Mouse (Mus musculus) kidney, embryonic 16.5 days (tissue): ENCODE results near the gene Usp32. TPM values are rescaled to one million over a fixed set of nuclear protein-coding genes. Genes with fewer than 3 reads are reported as not detected.

Source experiments
- ATAC-seq: fragments of 200-750 bp; cut with Nextera tagmentation; 2 replicates; pipeline ENCODE4 v1.8.0; 2017; ENCODE audit warnings: moderate TSS enrichment; ENCODE audit not compliant: low FRiP score, low TSS enrichment
- H3K27ac ChIP-seq: fragments of 300-500 bp; sonication (generic); 2 replicates; pipeline ENCODE4 v1.5.1; 2014; ENCODE audit warnings: low read length
- H3K27me3 ChIP-seq: fragments of 300-500 bp; sonication (generic); 2 replicates; pipeline ENCODE4 v1.6.1; 2014; ENCODE audit warnings: low read length, control low read depth, mixed read lengths; ENCODE audit not compliant: insufficient read depth
- H3K36me3 ChIP-seq: fragments of 300-500 bp; sonication (generic); 2 replicates; pipeline ENCODE4 v1.6.1; 2014; ENCODE audit warnings: low read length, control low read depth, mixed read lengths; ENCODE audit not compliant: insufficient read depth
- H3K4me1 ChIP-seq: fragments of 300-500 bp; sonication (generic); 2 replicates; pipeline ENCODE4 v1.6.1; 2014; ENCODE audit warnings: low read length, control low read depth, mixed read lengths; ENCODE audit not compliant: insufficient read depth
- H3K4me2 ChIP-seq: fragments of 300-500 bp; sonication (generic); replicated peaks from 2 replicates; pipeline ENCODE4 v1.6.1; 2014; ENCODE audit warnings: low read depth, low read length
- H3K4me3 ChIP-seq: fragments of 300-500 bp; sonication (generic); 2 replicates; pipeline ENCODE4 v1.5.1; 2014; ENCODE audit warnings: mild to moderate bottlenecking, low read length
- H3K9ac ChIP-seq: fragments of 300-500 bp; sonication (generic); replicated peaks from 2 replicates; pipeline ENCODE4 v1.6.1; 2014; ENCODE audit warnings: low read length
- H3K9me3 ChIP-seq: fragments of 300-500 bp; sonication (generic); 2 replicates; pipeline ENCODE4 v1.6.1; 2016; ENCODE audit warnings: low read length, control low read depth
- WGBS: fragments of 180-500 bp; shearing (Covaris S2); extraction: QIAGEN DNeasy Blood & Tissue Kit; methylation state at CpG from one replicate; pipeline ENCODE4 v1.1.7; 2014; 5-methylcytosine and 5-hydroxymethylcytosine counted together
- polyA plus RNA-seq: library from polyadenylated mRNA; unstranded; fragments of >200 nt; fragmentation: Nextera tagmentation; extraction: Ambion mirVana; gene quantifications from 2 replicates; pipeline ENCODE4 v1.2.1, GENCODE M21; 2015

Gene Usp32
- polyA plus RNA-seq: 3.6 and 4.6 TPM in 2 replicates

- Histone ChIP-seq H3K4me1 (peaks cover 7% of the 10 kb centered on the region), H3K27me3 (no peaks in the 10 kb centered on the region), H3K27ac (peak within 1 kb of the TSS; percentile 87), H3K9ac (peak within 1 kb of the TSS; percentile 87), H3K4me3 (peak within 1 kb of the TSS; percentile 86), H3K4me2 (peak within 1 kb of the TSS; percentile 87), H3K36me3 (no peaks in the 10 kb centered on the region), H3K9me3 (no peaks in the 10 kb centered on the region)
- ATAC-seq: peak; percentile 98
- WGBS: under 1% methylated on average over 71 of the region's 94 CpGs
Observed at GRCm38 (mm10) chr11:85139581-85140540, at the start of gene Usp32. TSS of gene Usp32 (minus strand) at chr11:85140161.

- Histone ChIP-seq H3K9ac (no peak overlapping the region), H3K27ac (no peak overlapping the region), H3K27me3 (no peaks in the 10 kb centered on the region), H3K4me2 (no peak overlapping the region), H3K36me3 (peaks cover 49% of the 10 kb centered on the region), H3K4me1 (peaks cover 10% of the 10 kb centered on the region), H3K9me3 (no peaks in the 10 kb centered on the region), H3K4me3 (no peak overlapping the region)
- 96% methylated on average over 4 of the region's 4 CpGs for WGBS
- ATAC-seq: no peak
Observed at GRCm38 (mm10) chr11:85189110-85189509, 49.1 kb upstream of the Usp32 start.

GRCm38 (mm10) chr11:85184839-85185238, 44.9 kb upstream of the Usp32 start:
- no peak overlapping the region for H3K9ac ChIP-seq
- peak overlapping the region; percentile 31; the same call in 1 of the 2 replicates for H3K27ac ChIP-seq
- H3K9me3 ChIP-seq: no peaks in the 10 kb centered on the region
- WGBS: 57% methylated on average over 6 of the region's 6 CpGs
- no peak overlapping the region for H3K4me3 ChIP-seq
- peaks cover 10% of the 10 kb centered on the region for H3K4me1 ChIP-seq
- no peak overlapping the region for H3K4me2 ChIP-seq
- ATAC-seq: peak; percentile 72
- H3K27me3 ChIP-seq: no peaks in the 10 kb centered on the region
- H3K36me3 ChIP-seq: peaks cover 16% of the 10 kb centered on the region; the same call in 1 of the 2 replicates

- Histone ChIP-seq H3K4me2 (no peak overlapping the region), H3K9me3 (no peaks in the 10 kb centered on the region), H3K9ac (no peak overlapping the region), H3K27me3 (no peaks in the 10 kb centered on the region), H3K4me1 (peaks cover 10% of the 10 kb centered on the region), H3K36me3 (0 out of 2 replicates have a peak, but pooled peaks cover 10% of the 10 kb centered on the region), H3K4me3 (no peak overlapping the region), H3K27ac (no peak overlapping the region)
- 70% methylated on average over 5 of the region's 5 CpGs for WGBS
- ATAC-seq: no peak
Observed at GRCm38 (mm10) chr11:85184082-85184481, 44.1 kb upstream of the Usp32 start.

- H3K4me1 ChIP-seq: peaks cover 10% of the 10 kb centered on the region
- H3K9ac ChIP-seq: peak overlapping the region; percentile 51
- no peaks in the 10 kb centered on the region for H3K27me3 ChIP-seq
- H3K4me2 ChIP-seq: peak overlapping the region; percentile 53
- no peaks in the 10 kb centered on the region for H3K9me3 ChIP-seq
- peak; percentile 30; the same call in 1 of the 2 replicates for ATAC-seq
- WGBS: 19% methylated on average over 13 of the region's 13 CpGs
- 0 out of 2 replicates have a peak, but pooled peaks cover 2% of the 10 kb centered on the region for H3K36me3 ChIP-seq
- H3K4me3 ChIP-seq: peak overlapping the region; percentile 45
- no peak overlapping the region for H3K27ac ChIP-seq
Observed at GRCm38 (mm10) chr11:85183284-85183779, 43.4 kb upstream of the Usp32 start.

GRCm38 (mm10) chr11:85182617-85183283, 42.8 kb upstream of the Usp32 start:
- peaks cover 10% of the 10 kb centered on the region for H3K4me1 ChIP-seq
- no peaks in the 10 kb centered on the region for H3K36me3 ChIP-seq
- H3K9me3 ChIP-seq: no peaks in the 10 kb centered on the region
- H3K4me2 ChIP-seq: peak overlapping the region; percentile 53
- ATAC-seq: peak; percentile 89
- 5% methylated on average over 20 of the region's 20 CpGs for WGBS
- H3K9ac ChIP-seq: peak overlapping the region; percentile 51
- H3K27ac ChIP-seq: 0 out of 2 replicates have a peak overlapping the region, but pooled peaks have one; percentile 5
- H3K4me3 ChIP-seq: peak overlapping the region; percentile 45
- no peaks in the 10 kb centered on the region for H3K27me3 ChIP-seq

- H3K4me1 ChIP-seq: no peaks in the 10 kb centered on the region
- no peaks in the 10 kb centered on the region for H3K27me3 ChIP-seq
- no peak for ATAC-seq
- H3K9me3 ChIP-seq: no peaks in the 10 kb centered on the region
- no peaks in the 10 kb centered on the region for H3K36me3 ChIP-seq
- H3K9ac ChIP-seq: no peak overlapping the region
- H3K4me3 ChIP-seq: no peak overlapping the region
- H3K27ac ChIP-seq: no peak overlapping the region
- H3K4me2 ChIP-seq: no peak overlapping the region
- 82% methylated on average over 4 of the region's 4 CpGs for WGBS
Observed at GRCm38 (mm10) chr11:85178413-85178812, 38.5 kb upstream of the Usp32 start.

GRCm38 (mm10) chr11:85177761-85178160, 37.8 kb upstream of the Usp32 start:
- Histone ChIP-seq H3K9ac (no peak overlapping the region), H3K27ac (no peak overlapping the region), H3K4me3 (no peak overlapping the region), H3K36me3 (no peaks in the 10 kb centered on the region), H3K27me3 (no peaks in the 10 kb centered on the region), H3K4me2 (no peak overlapping the region), H3K9me3 (no peaks in the 10 kb centered on the region), H3K4me1 (no peaks in the 10 kb centered on the region)
- ATAC-seq: no peak
- WGBS: 82% methylated on average over 6 of the region's 6 CpGs

- H3K27me3 ChIP-seq: no peaks in the 10 kb centered on the region
- no peaks in the 10 kb centered on the region for H3K36me3 ChIP-seq
- no peak overlapping the region for H3K27ac ChIP-seq
- no peaks in the 10 kb centered on the region for H3K9me3 ChIP-seq
- WGBS: 81% methylated on average over 3 of the region's 3 CpGs
- H3K4me1 ChIP-seq: no peaks in the 10 kb centered on the region
- no peak overlapping the region for H3K4me3 ChIP-seq
- ATAC-seq: no peak
- H3K4me2 ChIP-seq: no peak overlapping the region
- H3K9ac ChIP-seq: no peak overlapping the region
Observed at GRCm38 (mm10) chr11:85175941-85176340, 36.0 kb upstream of the Usp32 start.
